Mouse (Mus musculus) intestine, postnatal 0 days (tissue): ENCODE measurements at regions not wholly inside any gene's neighbourhood (a gene's known extent, or its start where the extent isn't known, plus 50 kb on each side); places are given as distances from the start of the nearest gene placed in this dataset.

Experiments used
- ATAC-seq: fragments of 200-750 bp; cut with Nextera tagmentation; 2 replicates; pipeline ENCODE4 v1.8.0; 2017; ENCODE audit warnings: mild to moderate bottlenecking, moderate TSS enrichment, moderate library complexity
- H3K27ac ChIP-seq: fragments of 300-500 bp; sonication (generic); 2 replicates; pipeline ENCODE4 v1.5.1; 2014; ENCODE audit warnings: mild to moderate bottlenecking, low read depth, low read length, moderate library complexity
- H3K27me3 ChIP-seq: fragments of 300-500 bp; sonication (generic); replicated peaks from 2 replicates; pipeline ENCODE4 v1.6.1; 2014; ENCODE audit warnings: low read length, mixed read lengths; ENCODE audit not compliant: control insufficient read depth, insufficient read depth
- H3K36me3 ChIP-seq: fragments of 300-500 bp; sonication (generic); 2 replicates; pipeline ENCODE4 v1.6.1; 2014; ENCODE audit warnings: mild to moderate bottlenecking, moderate library complexity; ENCODE audit not compliant: control insufficient read depth, insufficient read depth
- H3K4me1 ChIP-seq: fragments of 300-500 bp; sonication (generic); replicated peaks from 2 replicates; pipeline ENCODE4 v1.6.1; 2014; ENCODE audit warnings: antibody characterized with exemption, low read length, mixed read lengths; ENCODE audit not compliant: control insufficient read depth, insufficient read depth
- H3K4me2 ChIP-seq: fragments of 300-500 bp; sonication (generic); replicated peaks from 2 replicates; pipeline ENCODE4 v1.6.1; 2014; ENCODE audit warnings: low read depth, mild to moderate bottlenecking, moderate library complexity
- H3K4me3 ChIP-seq: fragments of 300-500 bp; sonication (generic); 2 replicates; pipeline ENCODE4 v1.5.1; 2014; ENCODE audit warnings: low read depth, low read length
- H3K9ac ChIP-seq: fragments of 300-500 bp; sonication (generic); 2 replicates; pipeline ENCODE4 v1.6.1; 2014; ENCODE audit warnings: mild to moderate bottlenecking, low read depth, low read length
- H3K9me3 ChIP-seq: fragments of 300-500 bp; sonication (generic); 2 replicates; pipeline ENCODE4 v1.6.1; 2016; ENCODE audit warnings: mixed run types; ENCODE audit not compliant: control insufficient read depth
- CTCF ChIP-seq: sonication (generic); IDR thresholded peaks from 2 replicates; pipeline ENCODE4 v1.5.1; 2016; ENCODE audit warnings: low read depth, mild to moderate bottlenecking, control low read depth, antibody characterized with exemption, moderate library complexity
- WGBS: fragments of 180-500 bp; shearing (Covaris S2); extraction: QIAGEN DNeasy Blood & Tissue Kit; methylation state at CpG from one replicate; pipeline ENCODE4 v1.1.7; 2014; 5-methylcytosine and 5-hydroxymethylcytosine counted together

GRCm38 (mm10) chr13:97688310-97688886 is 72.0 kb downstream of the Gm10260 start:
- WGBS, result 64% methylated on average over 12 of the region's 12 CpGs
- Histone ChIP-seq H3K27ac (no peak overlapping the region), H3K4me3 (no peak overlapping the region), H3K36me3 (no peaks in the 10 kb centered on the region), H3K9ac (no peak overlapping the region), H3K4me1 (no peaks in the 10 kb centered on the region), H3K27me3 (no peaks in the 10 kb centered on the region), H3K4me2 (no peak overlapping the region), H3K9me3 (no peaks in the 10 kb centered on the region)
- no peak for ATAC-seq
- TF ChIP-seq CTCF, result no peak

GRCm38 (mm10) chr13:97683836-97684235 is 76.6 kb downstream of the Gm10260 start:
- Histone ChIP-seq H3K9me3 (no peaks in the 10 kb centered on the region), H3K4me1 (no peaks in the 10 kb centered on the region), H3K27me3 (no peaks in the 10 kb centered on the region), H3K4me2 (no peak overlapping the region), H3K27ac (no peak overlapping the region), H3K4me3 (no peak overlapping the region), H3K9ac (no peak overlapping the region), H3K36me3 (no peaks in the 10 kb centered on the region)
- no peak for ATAC-seq
- 87% methylated on average over 6 of the region's 6 CpGs for WGBS
- no peak for TF ChIP-seq CTCF

GRCm38 (mm10) chr13:97681228-97681987 is 79.0 kb downstream of the Gm10260 start:
- ATAC-seq, result no peak
- no peak overlapping the region for H3K27ac ChIP-seq
- 54% methylated on average over 6 of the region's 6 CpGs for WGBS

GRCm38 (mm10) chr13:97680283-97680896 is 80.0 kb downstream of the Gm10260 start:
- Histone ChIP-seq H3K27ac (no peak overlapping the region), H3K27me3 (no peaks in the 10 kb centered on the region), H3K9me3 (no peaks in the 10 kb centered on the region), H3K4me1 (peaks cover 4% of the 10 kb centered on the region; the same call in 1 of the 2 replicates), H3K36me3 (no peaks in the 10 kb centered on the region), H3K4me3 (no peak overlapping the region), H3K4me2 (no peak overlapping the region), H3K9ac (no peak overlapping the region)
- TF ChIP-seq CTCF, result no peak
- ATAC-seq, result no peak
- WGBS, result 77% methylated on average over 5 of the region's 5 CpGs

More at GRCm38 (mm10) chr13:97681228-97681987, 79.0 kb downstream of the Gm10260 start:
- Histone ChIP-seq H3K4me1 (peaks cover under 1% of the 10 kb centered on the region; the same call in 1 of the 2 replicates), H3K4me2 (no peak overlapping the region), H3K9ac (no peak overlapping the region), H3K27me3 (no peaks in the 10 kb centered on the region), H3K4me3 (no peak overlapping the region), H3K36me3 (no peaks in the 10 kb centered on the region), H3K9me3 (no peaks in the 10 kb centered on the region)
- no peak for TF ChIP-seq CTCF

- Histone ChIP-seq H3K36me3 (no peaks in the 10 kb centered on the region), H3K4me3 (no peak overlapping the region), H3K27ac (no peak overlapping the region), H3K4me2 (no peak overlapping the region), H3K9ac (no peak overlapping the region), H3K27me3 (no peaks in the 10 kb centered on the region), H3K4me1 (peaks cover 4% of the 10 kb centered on the region; the same call in 1 of the 2 replicates), H3K9me3 (no peaks in the 10 kb centered on the region)
- ATAC-seq, result no peak
- TF ChIP-seq CTCF, result no peak
- 92% methylated on average over 5 of the region's 5 CpGs for WGBS
Observed at GRCm38 (mm10) chr13:97678991-97679390, 81.4 kb downstream of the Gm10260 start.

GRCm38 (mm10) chr13:97676536-97677048 is 83.8 kb downstream of the Gm10260 start:
- H3K9ac ChIP-seq, result no peak overlapping the region
- no peak for ATAC-seq
- no peak for TF ChIP-seq CTCF
- H3K4me1 ChIP-seq, result peaks cover 4% of the 10 kb centered on the region; the same call in 1 of the 2 replicates
- no peaks in the 10 kb centered on the region for H3K9me3 ChIP-seq
- no peaks in the 10 kb centered on the region for H3K36me3 ChIP-seq
- H3K4me2 ChIP-seq, result no peak overlapping the region
- H3K4me3 ChIP-seq, result no peak overlapping the region
- 50% methylated on average over 8 of the region's 8 CpGs for whole genome bisulfite sequencing
- H3K27ac ChIP-seq, result no peak overlapping the region
- no peaks in the 10 kb centered on the region for H3K27me3 ChIP-seq
